Mouse (Mus musculus) G1E (cell line): ENCODE measurements at regions not wholly inside any gene's neighbourhood (a gene's known extent, or its start where the extent isn't known, plus 50 kb on each side); places are given as distances from the start of the nearest gene placed in this dataset.

Experiments used
- ATAC-seq: 2 replicates; pipeline ENCODE4 v1.8.0; 2016; ENCODE audit warnings: mild to moderate bottlenecking; ENCODE audit not compliant: insufficient number of reproducible peaks, poor library complexity, low FRiP score, severe bottlenecking; ENCODE audit errors: extremely low read depth
- DNase-seq: peaks from one replicate; pipeline ENCODE4 v3.0.0; 2012; ENCODE audit warnings: low spot score
- H3K27me3 ChIP-seq: 2 replicates; pipeline ENCODE4 v1.6.1; 2012; ENCODE audit warnings: mild to moderate bottlenecking, low read length, inconsistent platforms; ENCODE audit not compliant: insufficient read depth
- H3K36me3 ChIP-seq: replicated peaks from 2 replicates; pipeline ENCODE3; 2012; ENCODE audit warnings: mild to moderate bottlenecking, inconsistent platforms
- H3K4me1 ChIP-seq: 2 replicates; pipeline ENCODE4 v1.6.1; 2012; ENCODE audit warnings: low read depth, low read length, inconsistent platforms, mixed read lengths; ENCODE audit not compliant: insufficient read depth
- H3K4me3 ChIP-seq: 2 replicates; pipeline ENCODE4 v1.5.1; 2012; ENCODE audit warnings: low read depth, mild to moderate bottlenecking, inconsistent platforms, low read length, moderate library complexity, mixed read lengths
- H3K9me3 ChIP-seq: replicated peaks from 2 replicates; pipeline ENCODE4 v1.6.1; 2012; ENCODE audit warnings: inconsistent platforms
- CTCF ChIP-seq: IDR thresholded peaks from 2 replicates; pipeline ENCODE4 v1.5.1; 2012; ENCODE audit warnings: low read depth, low read length, inconsistent platforms, mixed read lengths
- GATA1 ChIP-seq: IDR thresholded peaks from 2 replicates; pipeline ENCODE4 v1.6.1; 2012; ENCODE audit warnings: borderline replicate concordance, low read length, inconsistent platforms, mixed read lengths
- GATA2 ChIP-seq: IDR thresholded peaks from 2 replicates; pipeline ENCODE4 v1.6.1; 2012; ENCODE audit warnings: low read depth, low read length, inconsistent platforms, borderline replicate concordance
- POLR2AphosphoS5 ChIP-seq: IDR thresholded peaks from 2 replicates; pipeline ENCODE4 v1.6.1; 2012; ENCODE audit warnings: low read depth, low read length, inconsistent platforms; ENCODE audit not compliant: insufficient replicate concordance
- TAL1 ChIP-seq: conservative IDR thresholded peaks from 2 replicates; pipeline ENCODE4 v1.6.1; 2012; ENCODE audit warnings: low read depth, low read length, inconsistent platforms, mixed read lengths

DNA sequence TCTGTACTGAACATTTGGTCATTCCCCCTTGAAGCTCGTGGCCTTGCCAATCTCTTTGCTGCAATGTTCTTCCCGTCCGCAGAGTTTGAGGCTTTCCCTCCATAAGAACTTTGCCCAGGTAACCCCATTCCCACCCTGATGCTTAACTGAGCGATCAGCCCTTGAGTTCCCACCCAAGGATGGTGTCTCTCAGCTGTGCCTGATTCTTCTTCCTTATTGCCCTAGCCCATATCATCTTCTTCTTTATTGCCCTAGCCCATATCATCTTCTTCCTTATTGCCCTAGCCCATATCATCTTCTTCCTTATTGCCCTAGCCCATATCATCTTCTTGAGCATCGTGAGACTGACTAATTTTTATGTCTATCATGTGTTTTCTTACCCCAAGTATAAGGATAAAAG, 324.4 kb downstream of the Cbln4 start:
- no peak for DNase-seq
- no peaks in the 10 kb centered on the region for H3K36me3 ChIP-seq

GRCm38 (mm10) chr2:171712816-171713570, 330.3 kb downstream of the Cbln4 start:
- Histone ChIP-seq H3K9me3 (peaks cover 48% of the 10 kb centered on the region), H3K4me3 (no peak overlapping the region), H3K27me3 (no peaks in the 10 kb centered on the region), H3K36me3 (no peaks in the 10 kb centered on the region), H3K4me1 (no peaks in the 10 kb centered on the region)
- DNase-seq = no peak
- no peak for TF ChIP-seq CTCF
- ATAC-seq = no peak

More for the DNA sequence above, 324.4 kb downstream of the Cbln4 start:
- Histone ChIP-seq H3K9me3 (peaks cover 44% of the 10 kb centered on the region), H3K4me3 (no peak overlapping the region), H3K4me1 (no peaks in the 10 kb centered on the region), H3K27me3 (no peaks in the 10 kb centered on the region)
- TF ChIP-seq TAL1 (no peak), GATA2 (no peak), CTCF (no peak), GATA1 (no peak), POLR2AphosphoS5 (no peak)
- no peak for ATAC-seq

DNA sequence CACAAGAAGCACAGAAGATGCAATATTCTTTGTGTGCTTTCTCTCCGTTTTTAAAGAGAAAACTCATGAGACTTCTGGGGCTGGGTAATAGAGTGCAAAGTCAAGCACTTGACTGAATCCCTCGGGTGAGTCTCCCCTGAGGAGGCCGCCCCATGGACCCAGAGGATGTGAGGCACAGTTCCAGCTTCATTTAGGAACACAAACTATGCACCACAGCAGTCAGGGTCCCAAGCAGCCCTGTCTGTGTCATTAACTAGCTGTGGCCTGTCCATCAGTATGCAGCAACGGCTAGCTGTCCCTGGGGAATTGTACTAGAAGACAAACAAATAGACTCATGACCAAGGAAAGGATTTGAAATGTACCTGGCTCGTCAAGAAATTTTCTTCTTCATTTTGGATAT, 349.7 kb downstream of the Cbln4 start:
- DNase-seq (no peak), ATAC-seq (no peak)
- Histone ChIP-seq H3K9me3 (peaks cover 64% of the 10 kb centered on the region), H3K36me3 (no peaks in the 10 kb centered on the region), H3K27me3 (no peaks in the 10 kb centered on the region), H3K4me3 (no peak overlapping the region), H3K4me1 (no peaks in the 10 kb centered on the region)
- TF ChIP-seq CTCF (no peak), GATA2 (no peak), POLR2AphosphoS5 (no peak), GATA1 (no peak), TAL1 (no peak)

- no peak overlapping the region for H3K4me3 ChIP-seq
- no peaks in the 10 kb centered on the region for H3K4me1 ChIP-seq
- DNase-seq (no peak), ATAC-seq (no peak)
- no peaks in the 10 kb centered on the region for H3K27me3 ChIP-seq
- TF ChIP-seq CTCF (no peak), POLR2AphosphoS5 (no peak), GATA1 (no peak), TAL1 (no peak), GATA2 (no peak)
- peaks cover 70% of the 10 kb centered on the region for H3K9me3 ChIP-seq
- H3K36me3 ChIP-seq = no peaks in the 10 kb centered on the region
Measured at GRCm38 (mm10) chr2:171690781-171691180, 352.5 kb downstream of the Cbln4 start.

GRCm38 (mm10) chr2:171689102-171689501, 354.2 kb downstream of the Cbln4 start:
- TF ChIP-seq GATA2 = no peak
- TF ChIP-seq TAL1 = no peak
- no peak for TF ChIP-seq POLR2AphosphoS5
- TF ChIP-seq CTCF = no peak
- Histone ChIP-seq H3K9me3 (peaks cover 70% of the 10 kb centered on the region), H3K4me3 (no peak overlapping the region), H3K36me3 (no peaks in the 10 kb centered on the region), H3K27me3 (no peaks in the 10 kb centered on the region), H3K4me1 (no peaks in the 10 kb centered on the region)
- ATAC-seq (no peak), DNase-seq (no peak)

DNA sequence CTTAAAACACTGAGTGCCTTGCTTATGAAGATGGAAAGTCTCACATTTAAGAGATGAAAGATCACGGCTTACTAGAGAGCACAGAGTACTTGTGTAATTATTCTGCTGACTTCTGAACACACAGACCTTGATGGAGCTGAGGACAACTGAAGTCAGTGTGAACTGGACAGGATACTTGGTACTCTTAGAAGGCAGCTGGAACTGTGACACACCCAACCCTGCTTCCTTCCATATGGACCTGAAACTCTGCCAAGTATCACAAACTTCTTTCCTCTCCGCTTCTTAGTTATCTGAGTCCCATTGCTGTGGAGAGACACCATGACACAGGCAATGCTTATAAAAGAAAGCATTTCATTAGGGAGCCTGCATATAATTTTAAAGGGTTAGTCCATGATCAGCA, 365.3 kb downstream of the Cbln4 start:
- Histone ChIP-seq H3K4me1 (no peaks in the 10 kb centered on the region), H3K36me3 (no peaks in the 10 kb centered on the region), H3K27me3 (no peaks in the 10 kb centered on the region), H3K4me3 (no peak overlapping the region), H3K9me3 (peaks cover 50% of the 10 kb centered on the region)
- ATAC-seq (no peak), DNase-seq (no peak)
- TF ChIP-seq TAL1 = no peak
- no peak for TF ChIP-seq GATA2
- TF ChIP-seq GATA1 = no peak
- no peak for TF ChIP-seq POLR2AphosphoS5
- TF ChIP-seq CTCF = no peak

DNA sequence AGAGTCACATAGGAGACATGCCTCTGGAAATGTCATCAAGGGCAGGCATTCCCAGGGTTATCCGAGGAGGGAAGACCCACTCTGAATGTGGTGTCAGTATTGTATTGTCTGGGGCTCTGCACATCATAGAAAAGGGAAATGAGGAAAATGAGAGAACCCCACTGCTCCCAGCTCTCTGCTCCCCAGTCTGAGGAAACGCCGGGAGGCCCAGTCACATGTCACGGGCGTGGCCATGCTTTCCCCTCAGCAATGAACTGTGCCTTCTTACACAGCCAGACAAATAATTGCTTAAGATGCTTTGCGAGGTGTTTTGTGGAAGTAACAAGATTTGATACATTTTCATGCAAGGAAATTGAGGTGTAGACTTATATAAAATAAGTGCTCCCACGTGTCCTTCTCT, 366.1 kb downstream of the Cbln4 start:
- no peaks in the 10 kb centered on the region for H3K4me1 ChIP-seq
- H3K36me3 ChIP-seq = no peaks in the 10 kb centered on the region
- DNase-seq = no peak
- TF ChIP-seq POLR2AphosphoS5 (no peak), CTCF (no peak), TAL1 (no peak), GATA2 (no peak), GATA1 (no peak)
- no peaks in the 10 kb centered on the region for H3K27me3 ChIP-seq
- peaks cover 44% of the 10 kb centered on the region for H3K9me3 ChIP-seq
- ATAC-seq = no peak
- H3K4me3 ChIP-seq = no peak overlapping the region
